Mouse (Mus musculus): ENCODE measurements around the gene 4921539E11Rik.

DNA sequence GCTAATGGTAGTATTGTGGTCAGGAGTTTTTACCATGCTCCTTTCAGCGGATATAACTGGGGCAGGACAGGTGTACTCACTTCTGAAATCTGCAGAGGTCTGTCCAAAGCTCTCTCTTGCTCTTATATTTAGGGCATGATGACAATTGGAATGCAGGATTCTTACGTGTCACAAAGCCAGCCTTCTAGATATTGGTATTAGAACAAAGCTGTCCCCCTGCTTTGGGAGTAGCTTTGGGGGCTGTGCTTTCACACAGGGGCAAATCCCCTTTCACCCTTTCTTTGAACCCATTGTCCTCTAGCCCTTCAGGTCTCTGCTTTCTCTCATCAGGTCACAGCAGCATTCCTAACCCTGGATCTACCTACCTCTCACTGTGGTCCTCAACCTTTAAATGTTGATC, at the start of gene 4921539E11Rik:
- TF ChIP-seq CTCF (IDR thresholded peaks at IDR 0.05; ENCODE audit: low read depth) (no peak), EP300 (IDR thresholded peaks at IDR 0.05; ENCODE audit: low read depth) (no peak)
